Mouse (Mus musculus) monocyte, adult 59 days (primary cell): ENCODE results near the gene Vmn2r50. TPM values are rescaled to one million over a fixed set of nuclear protein-coding genes. Genes with fewer than 3 reads are reported as not detected.

ENCODE experiments used
- total RNA-seq, 2 experiments: library from RNA; stranded (reverse); gene quantifications; one replicate each; pipeline ENCODE4 v1.2.4; 2023

Vmn2r50 gene
- total RNA-seq: not detected

GRCm38 (mm10) chr7:10053196-10053595 is at the start of gene Vmn2r50:
Gene Vmn2r50, minus strand, starts transcription at chr7:10053296.

GRCm38 (mm10) chr7:9992157-9992556 is 60.9 kb downstream of the Vmn2r50 start, which contains the start of gene Vmn2r49:
Gene Vmn2r49, minus strand, starts transcription at chr7:9992257.

Other genes with a start within 250 kb of the Vmn2r50 start
- gene Vmn2r47, start 212.0 kb downstream of the Vmn2r50 start, total RNA-seq: not detected
- gene Vmn2r48, start 99.7 kb downstream of the Vmn2r50 start, total RNA-seq: not detected
- not detected for gene Vmn2r49, start 61.0 kb downstream of the Vmn2r50 start, total RNA-seq
- not detected for gene Vmn2r51, start 52.4 kb upstream of the Vmn2r50 start, total RNA-seq
- not detected for gene Vmn2r52, start 123.3 kb upstream of the Vmn2r50 start, total RNA-seq
- gene Vmn1r66, start 224.7 kb upstream of the Vmn2r50 start, total RNA-seq: not detected